Mouse (Mus musculus) liver, embryonic 14.5 days (tissue): ENCODE results near the gene Grin2c. TPM values are rescaled to one million over a fixed set of nuclear protein-coding genes. Genes with fewer than 3 reads are reported as not detected.

Experiments used
- ATAC-seq: fragments of 200-750 bp; cut with Nextera tagmentation; 2 replicates; pipeline ENCODE4 v1.8.0; 2017; ENCODE audit warnings: moderate number of reproducible peaks, mild to moderate bottlenecking, moderate library complexity; ENCODE audit not compliant: insufficient read depth
- DNase-seq, 3 experiments: peaks; one replicate each; pipeline ENCODE4 v3.0.0-alpha.2; 2012 to 2013; ENCODE audit warnings: low read depth in 3 of 3, low spot score in 3 of 3
- H3K27ac ChIP-seq: fragments of 300-500 bp; sonication (generic); 2 replicates; pipeline ENCODE4 v1.5.1; 2014; ENCODE audit warnings: moderate library complexity, mild to moderate bottlenecking, control low read depth, inconsistent platforms
- H3K27me3 ChIP-seq: fragments of 300-500 bp; sonication (generic); 2 replicates; pipeline ENCODE4 v1.6.1; 2014; ENCODE audit warnings: mild to moderate bottlenecking, low read length, moderate library complexity; ENCODE audit not compliant: control insufficient read depth, insufficient read depth
- H3K36me3 ChIP-seq: fragments of 300-500 bp; sonication (generic); replicated peaks from 2 replicates; pipeline ENCODE4 v1.6.1; 2014; ENCODE audit warnings: low read depth; ENCODE audit not compliant: control insufficient read depth, insufficient read depth
- H3K4me1 ChIP-seq, 2 experiments: fragments of 200-500 bp in 1 of 2; fragments of 300-500 bp in 1 of 2; sonication (generic) in 1 of 2; replicated peaks; 2 replicates each; pipeline ENCODE4 v1.6.1; 2012 to 2014; ENCODE audit warnings: antibody characterized with exemption in 1 of 2, inconsistent platforms in 1 of 2, low read length in 1 of 2; ENCODE audit not compliant: control insufficient read depth in 2 of 2, insufficient read depth in 2 of 2
- H3K4me2 ChIP-seq: fragments of 300-500 bp; sonication (generic); 2 replicates; pipeline ENCODE4 v1.6.1; 2014; ENCODE audit warnings: low read depth, mild to moderate bottlenecking, control low read depth, moderate library complexity
- H3K4me3 ChIP-seq, 2 experiments: fragments of 200-500 bp in 1 of 2; fragments of 300-500 bp in 1 of 2; sonication (generic) in 1 of 2; 2 replicates each; pipeline ENCODE4 v1.5.1; 2012 to 2014; ENCODE audit warnings: low read depth in 2 of 2, low read length in 2 of 2, mild to moderate bottlenecking in 2 of 2, control low read depth in 1 of 2, inconsistent platforms in 1 of 2, moderate library complexity in 1 of 2; ENCODE audit not compliant: insufficient read depth in 1 of 2
- H3K9ac ChIP-seq: fragments of 300-500 bp; sonication (generic); replicated peaks from 2 replicates; pipeline ENCODE4 v1.6.1; 2014; ENCODE audit warnings: mild to moderate bottlenecking, control low read depth, moderate library complexity
- H3K9me3 ChIP-seq: fragments of 300-500 bp; sonication (generic); 2 replicates; pipeline ENCODE4 v1.6.1; 2016; ENCODE audit warnings: low read length, mixed read lengths; ENCODE audit not compliant: control insufficient read depth
- CTCF ChIP-seq: IDR thresholded peaks from 2 replicates; pipeline ENCODE4 v1.5.1; 2016; ENCODE audit warnings: antibody characterized with exemption, low read depth, control low read depth
- EP300 ChIP-seq: IDR thresholded peaks from 2 replicates; pipeline ENCODE4 v1.6.1; 2016; ENCODE audit warnings: antibody characterized with exemption, low read depth
- WGBS: fragments of 180-500 bp; shearing (Covaris S2); extraction: QIAGEN DNeasy Blood & Tissue Kit; methylation state at CpG from one replicate; pipeline ENCODE4 v1.1.7; 2014; ENCODE audit not compliant: insufficient replicate concordance; 5-methylcytosine and 5-hydroxymethylcytosine counted together
- polyA plus RNA-seq, 2 experiments: library from polyadenylated mRNA; depleted of rRNA in 1 of 2; stranded (reverse) in 1 of 2; unstranded in 1 of 2; fragments of >200 nt; fragmentation: Nextera tagmentation in 1 of 2; extraction: Ambion mirVana in 1 of 2; gene quantifications; 2 replicates each; pipeline versions ENCODE4 v1.2.1 to v1.2.3; 2012 to 2014

Gene Grin2c
- polyA plus RNA-seq, 2 experiments, result 0.05 to 0.17 TPM

- no peaks in the 10 kb centered on the region for H3K27me3 ChIP-seq
- no peak for ATAC-seq
- no peak overlapping the region for H3K9ac ChIP-seq
- H3K9me3 ChIP-seq, result no peaks in the 10 kb centered on the region
- WGBS, result 38% methylated on average over 14 of the region's 14 CpGs
- DNase-seq, result no peak
- no peak overlapping the region for H3K27ac ChIP-seq
- H3K4me3 ChIP-seq, result no peak overlapping the region
- H3K36me3 ChIP-seq, result no peaks in the 10 kb centered on the region
- no peak for TF ChIP-seq EP300
- no peak for TF ChIP-seq CTCF
- H3K4me1 ChIP-seq, result 0 out of 4 replicates have a peak, but pooled peaks cover 0 to 2% of the 10 kb centered on the region in 2 experiments
- H3K4me2 ChIP-seq, result no peak overlapping the region
Measured at GRCm38 (mm10) chr11:115231168-115231915, 35.7 kb downstream of the Grin2c start.

GRCm38 (mm10) chr11:115229021-115229930 is 37.8 kb downstream of the Grin2c start:
- Histone ChIP-seq H3K36me3 (no peaks in the 10 kb centered on the region), H3K4me2 (no peak overlapping the region), H3K27me3 (no peaks in the 10 kb centered on the region), H3K4me1 (0 out of 4 replicates have a peak, but pooled peaks cover 0 to 2% of the 10 kb centered on the region in 2 experiments), H3K4me3 (no peak overlapping the region), H3K9ac (no peak overlapping the region), H3K27ac (no peak overlapping the region), H3K9me3 (no peaks in the 10 kb centered on the region)
- ATAC-seq, result no peak
- TF ChIP-seq EP300, result no peak
- TF ChIP-seq CTCF, result no peak
- 55% methylated on average over 15 of the region's 15 CpGs for WGBS
- DNase-seq, result no peak

- H3K27ac ChIP-seq, result no peak overlapping the region
- WGBS, result 48% methylated on average over 7 of the region's 7 CpGs
- DNase-seq, result no peak
- no peak overlapping the region for H3K4me2 ChIP-seq
- no peaks in the 10 kb centered on the region for H3K27me3 ChIP-seq
- TF ChIP-seq CTCF (no peak), EP300 (no peak)
- H3K36me3 ChIP-seq, result no peaks in the 10 kb centered on the region
- H3K4me1 ChIP-seq, result 0 out of 4 replicates have a peak, but pooled peaks cover 0 to 2% of the 10 kb centered on the region in 2 experiments
- H3K4me3 ChIP-seq, result no peak overlapping the region
- H3K9ac ChIP-seq, result no peak overlapping the region
- no peak for ATAC-seq
- no peaks in the 10 kb centered on the region for H3K9me3 ChIP-seq
Measured at GRCm38 (mm10) chr11:115228430-115228829, 38.6 kb downstream of the Grin2c start.

DNA sequence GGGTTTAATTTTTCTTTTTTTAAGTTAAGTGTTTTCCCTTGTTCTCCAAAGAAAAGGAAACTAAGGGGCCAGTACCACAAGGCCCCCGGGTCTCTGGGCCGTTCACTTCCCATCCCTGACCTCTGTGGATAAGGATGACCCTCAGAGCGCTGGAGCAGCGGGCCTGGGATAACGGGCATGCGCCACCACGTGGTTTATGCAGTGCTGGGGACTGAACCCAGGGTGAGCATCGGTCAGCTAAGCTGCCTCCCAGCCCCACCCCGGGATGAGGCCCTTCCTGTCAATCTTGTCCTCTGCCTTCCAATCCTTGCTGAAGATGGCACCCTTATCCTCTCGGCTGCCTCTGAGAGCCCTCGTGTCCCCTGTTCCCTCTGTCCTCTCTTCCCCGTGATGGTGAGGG is 39.4 kb downstream of the Grin2c start:
- Histone ChIP-seq H3K9me3 (no peaks in the 10 kb centered on the region), H3K4me1 (0 out of 4 replicates have a peak, but pooled peaks cover 0 to 2% of the 10 kb centered on the region in 2 experiments), H3K9ac (no peak overlapping the region), H3K36me3 (no peaks in the 10 kb centered on the region), H3K27ac (no peak overlapping the region), H3K4me3 (no peak overlapping the region), H3K27me3 (no peaks in the 10 kb centered on the region), H3K4me2 (no peak overlapping the region)
- ATAC-seq (no peak), DNase-seq (no peak)
- WGBS, result 62% methylated on average over 12 of the region's 12 CpGs
- TF ChIP-seq EP300 (no peak), CTCF (no peak)
